Mouse (Mus musculus) heart, postnatal 0 days (tissue): ENCODE measurements at regions not wholly inside any gene's neighbourhood (a gene's known extent, or its start where the extent isn't known, plus 50 kb on each side); places are given as distances from the start of the nearest gene placed in this dataset.
A peak's percentile ranks its signal among the peaks of the same experiment; 100 is the strongest.

Experiments
- ATAC-seq: fragments of 200-750 bp; cut with Nextera tagmentation; 2 replicates; pipeline ENCODE4 v1.8.0; 2017; ENCODE audit warnings: low read depth, moderate number of reproducible peaks, moderate library complexity; ENCODE audit not compliant: insufficient read depth
- DNase-seq: peaks from one replicate; pipeline ENCODE4 v3.0.0-alpha.2; 2016; ENCODE audit warnings: low spot score
- H3K27ac ChIP-seq: fragments of 300-500 bp; sonication (generic); 2 replicates; pipeline ENCODE4 v1.5.1; 2014; ENCODE audit warnings: low read depth, mild to moderate bottlenecking
- H3K27me3 ChIP-seq: fragments of 300-500 bp; sonication (generic); 2 replicates; pipeline ENCODE4 v1.6.1; 2014; ENCODE audit warnings: low read length, mixed read lengths; ENCODE audit not compliant: control insufficient read depth, insufficient read depth
- H3K36me3 ChIP-seq: fragments of 300-500 bp; sonication (generic); replicated peaks from 2 replicates; pipeline ENCODE4 v1.6.1; 2014; ENCODE audit warnings: low read length, mixed read lengths; ENCODE audit not compliant: control insufficient read depth, insufficient read depth
- H3K4me1 ChIP-seq: fragments of 300-500 bp; sonication (generic); 2 replicates; pipeline ENCODE4 v1.6.1; 2014; ENCODE audit warnings: antibody characterized with exemption; ENCODE audit not compliant: control insufficient read depth, insufficient read depth
- H3K4me2 ChIP-seq: fragments of 300-500 bp; sonication (generic); 2 replicates; pipeline ENCODE4 v1.6.1; 2014; ENCODE audit warnings: low read depth, mild to moderate bottlenecking, low read length, moderate library complexity
- H3K4me3 ChIP-seq: fragments of 300-500 bp; sonication (generic); 2 replicates; pipeline ENCODE4 v1.5.1; 2014; ENCODE audit warnings: low read depth, low read length
- H3K9ac ChIP-seq: fragments of 300-500 bp; sonication (generic); replicated peaks from 2 replicates; pipeline ENCODE4 v1.6.1; 2014; ENCODE audit warnings: low read depth, low read length, mixed read lengths
- H3K9me3 ChIP-seq: fragments of 300-500 bp; sonication (generic); replicated peaks from 2 replicates; pipeline ENCODE4 v1.6.1; 2016; ENCODE audit warnings: low read length; ENCODE audit not compliant: control insufficient read depth
- CTCF ChIP-seq: IDR thresholded peaks from 2 replicates; pipeline ENCODE4 v1.5.1; 2016; ENCODE audit warnings: antibody characterized with exemption, control low read depth, low read depth
- EP300 ChIP-seq: IDR thresholded peaks from 2 replicates; pipeline ENCODE4 v1.6.1; 2016; ENCODE audit warnings: antibody characterized with exemption, low read depth
- WGBS: fragments of 180-500 bp; shearing (Covaris S2); extraction: QIAGEN DNeasy Blood & Tissue Kit; methylation state at CpG from one replicate; pipeline ENCODE4 v1.1.7; 2014; 5-methylcytosine and 5-hydroxymethylcytosine counted together

DNA sequence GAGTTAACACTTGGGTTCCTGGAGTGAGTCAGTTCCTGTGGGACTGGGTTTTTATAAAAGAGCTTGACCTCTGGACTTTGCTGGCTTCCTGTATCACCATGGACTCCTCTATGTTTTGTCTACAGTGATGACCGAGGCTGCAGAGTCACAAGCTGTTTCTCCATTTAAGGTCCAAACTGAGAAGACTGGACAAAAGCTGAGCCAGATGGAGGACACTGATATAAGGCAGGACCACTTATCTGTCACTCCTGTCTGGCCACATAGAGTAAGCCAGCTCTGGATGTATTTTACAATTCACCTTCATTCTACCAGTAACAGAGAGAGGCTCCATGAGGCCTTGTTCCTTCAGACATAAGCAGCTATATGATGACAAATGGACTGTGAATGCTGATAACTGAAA, 202.7 kb downstream of the Pik3r1 start:
- DNase-seq (no peak), ATAC-seq (no peak)
- whole genome bisulfite sequencing, result 74% methylated on average over 1 of the region's 1 CpGs
- Histone ChIP-seq H3K36me3 (no peaks in the 10 kb centered on the region), H3K27ac (no peak overlapping the region), H3K9ac (no peak overlapping the region), H3K4me2 (no peak overlapping the region), H3K4me1 (no peaks in the 10 kb centered on the region), H3K27me3 (no peaks in the 10 kb centered on the region), H3K4me3 (no peak overlapping the region), H3K9me3 (no peaks in the 10 kb centered on the region)
- TF ChIP-seq EP300, result no peak
- no peak for TF ChIP-seq CTCF

DNA sequence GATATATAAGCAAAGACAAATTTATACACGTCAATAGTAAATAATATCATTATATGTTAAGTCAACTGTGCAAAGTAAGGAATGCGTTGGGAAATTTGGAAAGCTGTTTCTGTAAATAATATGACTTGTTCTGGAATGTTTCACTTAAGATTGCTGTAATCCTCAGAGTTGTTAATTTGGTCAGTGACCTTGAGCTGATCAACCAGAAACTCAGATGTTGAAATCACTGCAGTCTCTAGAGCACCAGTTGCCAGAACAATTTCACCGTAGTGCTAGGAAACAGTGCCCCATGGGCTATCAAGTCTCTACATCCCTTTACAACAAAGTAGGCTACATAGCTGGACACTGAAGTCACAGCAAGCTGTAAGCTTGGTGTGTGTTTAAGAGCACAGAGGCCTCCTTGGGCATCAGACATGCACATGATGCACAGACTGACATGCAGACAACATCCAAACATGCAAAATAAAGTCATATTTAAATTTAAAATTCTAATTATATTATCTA, 212.6 kb downstream of the Pik3r1 start:
- 46% methylated on average over 3 of the region's 3 CpGs for WGBS
- DNase-seq (no peak), ATAC-seq (no peak)
- Histone ChIP-seq H3K36me3 (no peaks in the 10 kb centered on the region), H3K9me3 (no peaks in the 10 kb centered on the region), H3K4me2 (no peak overlapping the region), H3K27me3 (no peaks in the 10 kb centered on the region), H3K4me1 (no peaks in the 10 kb centered on the region), H3K9ac (no peak overlapping the region), H3K4me3 (no peak overlapping the region), H3K27ac (no peak overlapping the region)
- no peak for TF ChIP-seq CTCF
- TF ChIP-seq EP300, result no peak

DNA sequence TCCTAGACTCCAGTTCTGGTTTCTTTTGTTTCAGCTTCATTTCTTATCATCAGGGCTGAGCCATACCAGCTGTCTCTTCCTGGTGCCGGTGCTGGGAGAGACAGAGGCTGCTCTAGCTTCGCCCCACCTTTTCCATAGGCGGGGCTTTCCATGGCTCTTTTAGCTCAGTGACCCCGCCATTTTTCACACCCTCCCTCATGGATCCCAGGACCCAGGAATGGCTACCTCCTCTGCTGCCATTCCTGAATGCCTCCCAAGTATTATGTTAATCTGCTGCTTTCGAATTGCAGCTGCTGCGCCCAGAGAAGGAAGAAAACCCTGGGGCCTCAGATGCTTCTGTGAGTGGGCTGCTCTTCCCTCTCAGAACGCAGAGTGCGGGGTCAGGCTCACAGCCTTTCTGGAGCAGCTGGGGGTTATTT, 214.9 kb downstream of the Pik3r1 start:
- ATAC-seq (no peak), DNase-seq (peak; percentile 12)
- Histone ChIP-seq H3K9ac (no peak overlapping the region), H3K4me2 (peak overlapping the region; percentile 9; the same call in 1 of the 2 replicates), H3K9me3 (no peaks in the 10 kb centered on the region), H3K4me1 (no peaks in the 10 kb centered on the region), H3K27me3 (no peaks in the 10 kb centered on the region), H3K36me3 (no peaks in the 10 kb centered on the region), H3K4me3 (no peak overlapping the region), H3K27ac (no peak overlapping the region)
- 45% methylated on average over 8 of the region's 8 CpGs for WGBS
- TF ChIP-seq CTCF (no peak), EP300 (no peak)

DNA sequence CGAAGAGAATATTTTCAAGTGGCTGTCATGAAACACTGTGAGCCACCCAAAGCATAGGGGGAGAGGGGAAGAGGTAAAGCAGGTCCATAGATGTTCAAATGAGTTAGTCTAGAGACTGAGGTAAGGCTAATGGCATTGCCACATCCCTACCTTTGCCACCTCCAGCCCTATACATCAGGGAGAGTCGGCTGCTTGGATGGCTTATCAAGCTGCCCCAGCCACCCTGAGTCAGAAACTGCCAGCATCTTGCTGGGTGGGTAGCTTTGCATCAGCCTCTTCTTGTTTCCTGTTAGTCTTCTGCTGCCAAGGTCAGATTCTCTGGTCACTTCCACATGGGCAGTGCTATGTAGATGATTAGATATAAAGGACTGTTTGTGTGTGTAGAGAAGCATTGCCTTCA, 215.6 kb downstream of the Pik3r1 start:
- H3K27me3 ChIP-seq, result no peaks in the 10 kb centered on the region
- H3K36me3 ChIP-seq, result no peaks in the 10 kb centered on the region
- no peaks in the 10 kb centered on the region for H3K4me1 ChIP-seq
- ATAC-seq (no peak), DNase-seq (no peak)
- no peaks in the 10 kb centered on the region for H3K9me3 ChIP-seq
- no peak overlapping the region for H3K9ac ChIP-seq
- 69% methylated on average over 2 of the region's 2 CpGs for WGBS
- H3K4me3 ChIP-seq, result no peak overlapping the region
- TF ChIP-seq EP300 (no peak), CTCF (no peak)
- H3K27ac ChIP-seq, result no peak overlapping the region
- H3K4me2 ChIP-seq, result no peak overlapping the region

DNA sequence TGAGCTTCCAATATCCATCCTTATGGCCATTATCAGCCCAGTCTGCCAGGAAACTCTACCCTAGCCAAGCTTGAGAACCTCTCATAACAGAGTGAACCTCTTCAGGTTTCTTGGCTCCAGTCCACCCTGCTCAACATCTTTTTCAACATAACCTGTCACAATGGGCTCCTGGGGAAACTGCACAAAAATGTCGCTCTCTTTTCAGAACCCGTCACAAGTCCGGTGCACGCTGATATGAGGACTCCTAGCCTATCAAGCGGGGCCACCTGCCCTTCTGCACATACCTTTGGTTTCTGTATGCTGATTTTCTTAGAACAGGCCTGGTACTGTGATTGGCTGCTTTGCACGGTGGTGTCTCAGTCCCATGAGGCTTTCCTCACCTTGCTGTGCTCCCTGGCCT, 216.9 kb downstream of the Pik3r1 start:
- WGBS, result 79% methylated on average over 6 of the region's 6 CpGs
- Histone ChIP-seq H3K4me2 (no peak overlapping the region), H3K36me3 (no peaks in the 10 kb centered on the region), H3K9me3 (no peaks in the 10 kb centered on the region), H3K27me3 (no peaks in the 10 kb centered on the region), H3K4me1 (no peaks in the 10 kb centered on the region), H3K9ac (no peak overlapping the region), H3K27ac (no peak overlapping the region), H3K4me3 (no peak overlapping the region)
- TF ChIP-seq CTCF (no peak), EP300 (no peak)
- ATAC-seq (no peak), DNase-seq (no peak)

DNA sequence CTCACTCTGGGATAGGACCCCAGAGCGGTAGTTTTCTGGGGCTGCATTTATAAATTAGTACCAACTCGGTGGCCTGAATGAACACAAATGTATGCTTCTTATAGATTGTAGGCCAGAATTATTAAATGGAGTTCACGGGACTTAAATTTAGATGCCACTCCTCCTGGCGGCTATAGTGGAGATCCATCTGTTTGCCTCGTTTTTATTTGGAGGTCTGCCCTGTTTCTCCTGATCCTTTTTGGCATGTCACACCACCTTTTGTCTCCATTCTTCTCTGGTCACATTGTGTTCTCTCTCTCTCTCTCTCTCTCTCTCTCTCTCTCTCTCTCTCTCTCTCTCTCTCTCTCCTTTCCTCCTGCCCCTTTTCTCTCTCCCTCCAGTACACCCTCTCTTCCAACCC, 217.5 kb downstream of the Pik3r1 start:
- WGBS, result 82% methylated on average over 5 of the region's 5 CpGs
- Histone ChIP-seq H3K4me1 (no peaks in the 10 kb centered on the region), H3K4me2 (no peak overlapping the region), H3K27ac (no peak overlapping the region), H3K4me3 (no peak overlapping the region), H3K27me3 (no peaks in the 10 kb centered on the region), H3K9ac (no peak overlapping the region), H3K9me3 (no peaks in the 10 kb centered on the region), H3K36me3 (no peaks in the 10 kb centered on the region)
- ATAC-seq, result no peak
- DNase-seq, result no peak
- TF ChIP-seq EP300 (no peak), CTCF (no peak)
